Mouse (Mus musculus) activated CD4-positive, CD25-positive, alpha-beta regulatory T cell, adult 4 months (primary cell): ENCODE measurements around the gene Med24. TPM values are rescaled to one million over a fixed set of nuclear protein-coding genes. Genes with fewer than 3 reads are reported as not detected.
"Not testable (repeated sequence)": the region's sequence is repeated elsewhere in the genome, so short reads cannot be mapped to it uniquely, and the experiment has no call there.

Experiments used
- ATAC-seq: one replicate; pipeline ENCODE4 v1.8.0; 2017
- polyA plus RNA-seq, 2 experiments: library from polyadenylated mRNA; unstranded; fragments of 100-300 nt; shearing (Covaris generic); gene quantifications; one replicate each; pipeline ENCODE4 v1.2.1; 2017

Gene Med24
- polyA plus RNA-seq, 2 experiments from 2014 or later, result 19.1 to 27.9 TPM

- ATAC-seq, result no peak
Measured at GRCm38 (mm10) chr11:98688009-98688408, 41.2 kb downstream of the Med24 start.

GRCm38 (mm10) chr11:98686976-98687375 is 42.3 kb downstream of the Med24 start:
- no peak for ATAC-seq

GRCm38 (mm10) chr11:98685642-98686041 is 43.6 kb downstream of the Med24 start:
- ATAC-seq, result no peak

- ATAC-seq, result no peak
Measured at GRCm38 (mm10) chr11:98682811-98683210, 46.4 kb downstream of the Med24 start.

GRCm38 (mm10) chr11:98681786-98682745 is 47.2 kb downstream of the Med24 start, which contains the start of gene Psmd3:
Psmd3 (plus strand) TSS chr11:98682554.
- peak; percentile 88 for ATAC-seq

GRCm38 (mm10) chr11:98681186-98681585 is 48.0 kb downstream of the Med24 start:
- ATAC-seq, result no peak

- ATAC-seq, result not testable (repeated sequence)
Measured at GRCm38 (mm10) chr11:98680595-98680994, 48.6 kb downstream of the Med24 start.

- ATAC-seq, result no peak
Measured at GRCm38 (mm10) chr11:98680023-98680422, 49.2 kb downstream of the Med24 start.

- ATAC-seq, result no peak
Measured at GRCm38 (mm10) chr11:98675829-98676363, 53.3 kb downstream of the Med24 start.

GRCm38 (mm10) chr11:98673136-98673535 is 56.1 kb downstream of the Med24 start:
- ATAC-seq, result peak; percentile 75

GRCm38 (mm10) chr11:98672482-98672881 is 56.8 kb downstream of the Med24 start:
- ATAC-seq, result no peak

GRCm38 (mm10) chr11:98671857-98672256 is 57.4 kb downstream of the Med24 start:
- no peak for ATAC-seq

GRCm38 (mm10) chr11:98671284-98671815 is 57.9 kb downstream of the Med24 start:
- ATAC-seq, result no peak

- ATAC-seq, result no peak
Measured at GRCm38 (mm10) chr11:98668984-98669383, 60.3 kb downstream of the Med24 start.

GRCm38 (mm10) chr11:98664091-98664490 is 65.1 kb downstream of the Med24 start, which contains the start of gene Gsdma:
Gsdma (plus strand) TSS chr11:98664351.
- ATAC-seq, result no peak

- ATAC-seq, result no peak
Measured at GRCm38 (mm10) chr11:98660517-98660916, 68.7 kb downstream of the Med24 start.

GRCm38 (mm10) chr11:98655076-98655475 is 74.2 kb downstream of the Med24 start:
- ATAC-seq, result peak; percentile 63

Other genes starting within 250 kb of the Med24 start
- 100 to 1,000 TPM in 1 of 2 experiments, 10 to 100 TPM in 1; 95.8 to 124 TPM for gene Ikzf3, start 183.4 kb downstream of the Med24 start, polyA plus RNA-seq
- gene Zpbp2, start 178.3 kb downstream of the Med24 start, polyA plus RNA-seq, result 1 to 10 TPM; 4.2 to 7.1 TPM
- 10 to 100 TPM; 15.8 to 37.6 TPM for gene Ormdl3, start 142.1 kb downstream of the Med24 start, polyA plus RNA-seq
- not detected for gene Lrrc3c, start 131.1 kb downstream of the Med24 start, polyA plus RNA-seq
- 1 to 10 TPM; 2.2 to 10.0 TPM for gene Gm12355, start 103.8 kb downstream of the Med24 start, polyA plus RNA-seq
- gene Gsdma3, start 103.1 kb downstream of the Med24 start, polyA plus RNA-seq, result not detected
- gene Gsdma2, start 82.7 kb downstream of the Med24 start, polyA plus RNA-seq, result not detected
- under 1 TPM in 1 of 2 experiments, not detected in 1; 0.20 TPM for gene Gsdma, start 65.1 kb downstream of the Med24 start, polyA plus RNA-seq
- 10 to 100 TPM; 14.2 to 25.7 TPM for gene Psmd3, start 46.9 kb downstream of the Med24 start, polyA plus RNA-seq
- not detected for gene Csf3, start 28.2 kb downstream of the Med24 start, polyA plus RNA-seq
- 1 to 10 TPM; 1.4 to 3.5 TPM for gene Thra, start 11.2 kb upstream of the Med24 start, polyA plus RNA-seq
- 1 to 10 TPM; 2.9 to 5.4 TPM for gene Nr1d1, start 45.9 kb upstream of the Med24 start, polyA plus RNA-seq
- 10 to 100 TPM; 19.9 to 22.0 TPM for gene Msl1, start 66.1 kb upstream of the Med24 start, polyA plus RNA-seq
- 10 to 100 TPM; 10.6 to 11.2 TPM for gene Casc3, start 75.5 kb upstream of the Med24 start, polyA plus RNA-seq
- under 1 TPM in 1 of 2 experiments, not detected in 1; 0.15 TPM for gene Rapgefl1, start 107.3 kb upstream of the Med24 start, polyA plus RNA-seq
- gene Wipf2, start 134.2 kb upstream of the Med24 start, polyA plus RNA-seq, result 10 to 100 TPM; 10.9 to 12.3 TPM
- 10 to 100 TPM; 10.1 to 17.7 TPM for gene Cdc6, start 178.4 kb upstream of the Med24 start, polyA plus RNA-seq
- gene Rara, start 198.4 kb upstream of the Med24 start, polyA plus RNA-seq, result 10 to 100 TPM in 1 of 2 experiments, 1 to 10 TPM in 1; 9.0 to 13.7 TPM